Mouse (Mus musculus) kidney, embryonic 14.5 days (tissue): ENCODE data around the gene Best3. TPM values are rescaled to one million over a fixed set of nuclear protein-coding genes. Genes with fewer than 3 reads are reported as not detected.

Experiments used
- polyA plus RNA-seq: library from polyadenylated mRNA; unstranded; fragments of >200 nt; fragmentation: Nextera tagmentation; extraction: Ambion mirVana; gene quantifications from 2 replicates; pipeline ENCODE4 v1.2.1, GENCODE M21; 2014

The Best3 gene
- polyA plus RNA-seq, 1 experiment from 2014 or later: not detected

Other genes with a start within 250 kb of the Best3 start
- gene Myrfl, start 89.4 kb upstream of the Best3 start, polyA plus RNA-seq: 0.10 TPM in 1 of 2 replicates, not detected in the other
- 71.4 and 102 TPM in 2 replicates for gene Rab3ip, start 35.5 kb upstream of the Best3 start, polyA plus RNA-seq
- gene Gm10271, start 13.7 kb upstream of the Best3 start, polyA plus RNA-seq: not detected in 2 replicates
- gene Lrrc10, start 59.0 kb downstream of the Best3 start, polyA plus RNA-seq: not detected in 2 replicates
- gene Cct2, start 77.5 kb downstream of the Best3 start, polyA plus RNA-seq: 305 and 310 TPM in 2 replicates
- gene Frs2, start 162.2 kb downstream of the Best3 start, polyA plus RNA-seq: 25.4 and 28.0 TPM in 2 replicates
- 82.1 and 93.5 TPM in 2 replicates for gene Yeats4, start 238.2 kb downstream of the Best3 start, polyA plus RNA-seq